Mouse (Mus musculus): ENCODE measurements around the gene Gm13023.
"Not testable (repeated sequence)": the region's sequence is repeated elsewhere in the genome, so short reads cannot be mapped to it uniquely, and the experiment has no call there.

The Gm13023 gene

DNA sequence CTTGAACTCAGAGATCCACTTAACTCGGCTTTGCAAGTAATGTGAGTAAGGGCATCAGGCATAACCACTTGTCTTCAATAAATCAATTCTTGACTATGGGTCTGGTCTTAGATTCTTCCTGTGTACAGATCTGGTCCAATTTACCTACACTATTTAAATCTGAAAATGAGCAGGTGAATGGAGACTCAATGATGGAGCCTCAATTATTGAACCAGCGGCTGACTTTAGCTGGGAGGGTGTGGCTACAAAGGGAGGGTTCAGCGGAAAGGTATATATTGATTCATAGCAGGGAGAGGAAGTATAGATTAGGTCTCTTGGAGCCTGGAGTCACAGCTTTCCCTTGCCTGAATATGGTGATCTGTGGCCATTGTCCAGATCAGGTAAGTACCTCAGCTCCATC lies at the start of gene Gm13023:
TSS of gene Gm13023 (plus strand) at position 301 of the 400 bp plus-strand sequence.
- DNase-seq (ENCODE audit: low spot score in 2 of 2), result not testable (repeated sequence)

DNA sequence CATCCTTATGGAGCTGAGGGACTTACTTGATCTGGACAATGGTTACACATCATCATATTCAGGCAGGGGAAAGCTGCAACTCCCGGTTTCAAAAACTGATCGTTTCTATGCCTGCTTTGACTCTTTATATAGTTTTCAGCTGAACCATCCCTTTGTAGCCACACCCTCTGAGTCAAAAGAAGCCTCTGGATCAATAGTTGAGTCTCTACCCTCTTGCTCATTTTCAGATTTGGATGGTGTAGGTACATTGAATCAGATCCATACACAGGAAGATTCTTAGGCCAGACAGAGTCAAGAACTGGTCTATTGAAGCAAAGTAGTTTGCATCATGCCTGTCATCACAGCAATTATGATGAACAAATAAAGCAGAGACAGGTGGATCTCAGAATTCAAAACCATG lies 26.8 kb downstream of the Gm13023 start, which contains the start of gene Gm13084:
TSS of gene Gm13084 (minus strand) at position 101 of the 400 bp plus-strand sequence.
- DNase-seq (ENCODE audit: low spot score in 2 of 2), result no peak

Data from frontal cortex, postnatal 14 days (tissue).